8 mouse cellular contexts compared by ENCODE assay signal in the genomic region with DNA sequence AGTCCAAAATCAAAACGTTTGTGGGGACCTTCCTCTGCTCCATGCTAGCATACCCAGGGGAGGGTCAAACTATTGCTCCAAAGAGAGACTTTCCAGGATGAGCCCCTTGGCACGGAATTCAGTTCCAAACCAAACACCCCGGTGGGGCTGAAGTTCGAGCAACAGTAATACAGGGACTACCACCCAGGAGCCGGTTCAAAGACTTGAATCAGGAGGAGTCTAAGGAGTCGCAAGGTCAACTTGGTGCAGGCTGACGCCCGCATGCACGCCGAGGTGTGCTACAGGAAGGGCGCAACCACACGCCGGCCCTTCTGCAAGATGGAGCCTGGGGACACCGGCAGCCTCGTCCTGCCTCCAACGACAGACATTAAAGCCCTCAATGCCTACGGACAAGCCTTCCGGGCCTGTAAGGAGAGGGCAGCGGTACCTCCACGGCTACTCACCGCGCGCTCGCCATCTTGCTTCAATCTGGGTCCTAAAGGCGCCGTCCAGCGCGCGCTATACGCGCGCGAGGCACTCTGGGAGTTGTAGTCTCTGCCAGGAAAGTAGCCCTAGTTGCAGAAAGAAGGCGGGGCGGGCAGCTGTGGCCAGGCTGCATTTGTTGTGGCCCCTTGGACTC. TPM values are rescaled to one million over a fixed set of nuclear protein-coding genes. Genes with fewer than 3 reads are reported as not detected.
DNase-seq lines count a peak whose midpoint lies in the region; ATAC-seq and TF ChIP-seq lines count a peak whose summit lies in the region.

A gene (minus strand): TSS at position 478 of the 619 bp plus-strand sequence.

- in situ Hi-C loops in ES-E14 (cut with MboI; ENCODE audit: low sequenced_read_pairs in 2 of 2, unreplicated experiment in 2 of 2): no loop called here

- WGBS in forebrain, embryonic 15.5 days: under 1% methylated on average over 35 of the region's 35 CpGs
- under 1% methylated on average over 35 of the region's 35 CpGs for WGBS in large intestine, adult 2 months
- WGBS in liver, embryonic 16.5 days (ENCODE audit: insufficient replicate concordance): under 1% methylated on average over 35 of the region's 35 CpGs
- WGBS in neural tube, embryonic 13.5 days: under 1% methylated on average over 35 of the region's 35 CpGs

- H3K4me2 ChIP-seq in forebrain, embryonic 15.5 days (replicated peaks): peak within 1 kb of the TSS; percentile 63
- H3K4me2 ChIP-seq in liver, embryonic 16.5 days (ENCODE audit: low read depth, low read length): peak within 1 kb of the TSS; percentile 85
- peak within 1 kb of the TSS; percentile 62 for H3K4me2 ChIP-seq in neural tube, embryonic 13.5 days

- H3K27ac ChIP-seq in ES-E14 (ENCODE audit: insufficient read depth, low read depth, low read length, poor library complexity, severe bottlenecking): peak within 1 kb of the TSS; percentile 42
- peak within 1 kb of the TSS; percentile 88 for H3K27ac ChIP-seq in forebrain, embryonic 15.5 days (replicated peaks)
- H3K27ac ChIP-seq in liver, embryonic 16.5 days (ENCODE audit: low read length): peak within 1 kb of the TSS; percentile 36; the same call in 1 of the 2 replicates
- peak within 1 kb of the TSS; percentile 90 for H3K27ac ChIP-seq in neural tube, embryonic 13.5 days (replicated peaks)

- H3K4me1 ChIP-seq in ES-E14 (ENCODE audit: control insufficient read depth in 2 of 2, insufficient read depth in 2 of 2, low read length in 2 of 2, poor library complexity in 1 of 2): peaks cover 0 to 5% of the 10 kb centered on the region in 2 experiments; a peak in 2 of 4 replicates
- peaks cover 12% of the 10 kb centered on the region for H3K4me1 ChIP-seq in forebrain, embryonic 15.5 days
- H3K4me1 ChIP-seq in liver, embryonic 16.5 days (ENCODE audit: control insufficient read depth, low read depth, low read length): peaks cover 10% of the 10 kb centered on the region
- peaks cover 13% of the 10 kb centered on the region for H3K4me1 ChIP-seq in neural tube, embryonic 13.5 days (replicated peaks)

- peak within 1 kb of the TSS; percentile 95 to 98 for H3K4me3 ChIP-seq in ES-E14 (ENCODE audit: insufficient read depth in 1 of 2, low read depth in 1 of 2, low read length in 2 of 2, poor library complexity in 1 of 2, severe bottlenecking in 1 of 2)
- peak within 1 kb of the TSS; percentile 87 for H3K4me3 ChIP-seq in forebrain, embryonic 15.5 days
- peak within 1 kb of the TSS; percentile 76 for H3K4me3 ChIP-seq in liver, embryonic 16.5 days (ENCODE audit: low read depth, low read length)
- peak within 1 kb of the TSS; percentile 81 for H3K4me3 ChIP-seq in neural tube, embryonic 13.5 days

- peak; percentile 97 for ATAC-seq in forebrain, embryonic 15.5 days (replicated peaks)
- ATAC-seq in liver, embryonic 16.5 days (ENCODE audit: low read depth): peak; percentile 95
- ATAC-seq in neural tube, embryonic 13.5 days (ENCODE audit: low read depth): peak; percentile 95

- H3K9me3 ChIP-seq in ES-E14 (ENCODE audit: control insufficient read depth, insufficient read depth, low read depth, low read length): no peaks in the 10 kb centered on the region
- no peaks in the 10 kb centered on the region for H3K9me3 ChIP-seq in forebrain, embryonic 15.5 days
- H3K9me3 ChIP-seq in liver, embryonic 16.5 days (replicated peaks; ENCODE audit: control insufficient read depth, low read length): no peaks in the 10 kb centered on the region
- no peaks in the 10 kb centered on the region for H3K9me3 ChIP-seq in neural tube, embryonic 13.5 days

- H3K27me3 ChIP-seq in forebrain, embryonic 15.5 days: no peaks in the 10 kb centered on the region
- H3K27me3 ChIP-seq in liver, embryonic 16.5 days (ENCODE audit: control insufficient read depth, insufficient read depth, low read depth, low read length): no peaks in the 10 kb centered on the region
- no peaks in the 10 kb centered on the region for H3K27me3 ChIP-seq in neural tube, embryonic 13.5 days

- H3K36me3 ChIP-seq in ES-E14 (ENCODE audit: control insufficient read depth, insufficient read depth, low read length, poor library complexity, severe bottlenecking): peaks cover 2% of the 10 kb centered on the region; the same call in 1 of the 2 replicates
- peaks cover 9% of the 10 kb centered on the region; the same call in 1 of the 2 replicates for H3K36me3 ChIP-seq in forebrain, embryonic 15.5 days
- H3K36me3 ChIP-seq in liver, embryonic 16.5 days (ENCODE audit: control insufficient read depth, insufficient read depth): no peaks in the 10 kb centered on the region; the same call in 1 of the 2 replicates
- H3K36me3 ChIP-seq in neural tube, embryonic 13.5 days: peaks cover 14% of the 10 kb centered on the region

- intact Hi-C loops in heart, postnatal 14 days (cut with DNase I): loop anchor here (5.0 kb wide), 1 partner anchor 391 kb away; no protein-coding TSS in a partner anchor

- H3K9ac ChIP-seq in ES-E14 (ENCODE audit: insufficient read depth, low read depth, low read length, poor library complexity, severe bottlenecking): peak within 1 kb of the TSS; percentile 97
- peak within 1 kb of the TSS; percentile 86 for H3K9ac ChIP-seq in forebrain, embryonic 15.5 days (replicated peaks)
- peak within 1 kb of the TSS; percentile 68 for H3K9ac ChIP-seq in liver, embryonic 16.5 days (ENCODE audit: low read depth, low read length)
- peak within 1 kb of the TSS; percentile 82 for H3K9ac ChIP-seq in neural tube, embryonic 13.5 days

- peak; percentile 65 for DNase-seq in ES-E14 (ENCODE audit: low read depth, low spot score)
- peak; percentile 87 for DNase-seq in cerebellum, adult 11-12 months
- DNase-seq in heart, postnatal 14 days: peak; percentile 83 to 88
- DNase-seq in large intestine, adult 2 months (ENCODE audit: low read depth, low spot score): peak; percentile 85
- DNase-seq in telencephalon, adult 2 months (ENCODE audit: low read depth, low spot score): peak; percentile 86

TF ChIP-seq in ES-E14, 5 proteins besides CTCF, POLR2A, EP300 and RAD21:
- TF ChIP-seq ZNF384 (IDR thresholded peaks at IDR 0.05; ENCODE audit: low read depth, low read length): no peak
- no peak for TF ChIP-seq ZC3H11A (IDR thresholded peaks at IDR 0.05; ENCODE audit: borderline replicate concordance, low read depth, low read length)
- peak; percentile 98 for TF ChIP-seq HCFC1 (IDR thresholded peaks at IDR 0.05; ENCODE audit: borderline replicate concordance, insufficient read depth, low read length)
- no peak for TF ChIP-seq MAFK (IDR thresholded peaks at IDR 0.05; ENCODE audit: insufficient read depth, low read depth, low read length)
- TF ChIP-seq CHD2 (IDR thresholded peaks at IDR 0.05; ENCODE audit: low read depth, low read length): no peak

RNA-seq across cellular contexts. Expression of the gene that starts here (rescaled TPM):
- 134 and 163 TPM in 2 replicates for total RNA-seq in ES-E14 (2012; rRNA removed)
- 232 and 246 TPM in 2 replicates for polyA plus RNA-seq in forebrain, embryonic 15.5 days (2015; fragmentation: Nextera tagmentation; extraction: Ambion mirVana)
- total RNA-seq in heart, postnatal 14 days (2021): 100 to 1,000 TPM; 369 to 371 TPM
- 142 and 148 TPM in 2 replicates for polyA plus RNA-seq in large intestine, adult 2 months (2012; rRNA removed)
- 145 and 152 TPM in 2 replicates for polyA plus RNA-seq in liver, embryonic 16.5 days (2015; fragmentation: Nextera tagmentation; extraction: Ambion mirVana)
- polyA plus RNA-seq in neural tube, embryonic 13.5 days (2015; fragmentation: Nextera tagmentation; extraction: Ambion mirVana): 275 and 291 TPM in 2 replicates

Comparison
In these comparisons a context has a peak if more than half of its experiments do, and no peak if none do; other contexts are left out.
1. Peak in every context shown above with its lines: DNase-seq, ATAC-seq, H3K4me3 ChIP-seq and H3K27ac ChIP-seq.
2. H3K27ac ChIP-seq: peak in every context shown above with its lines; median percentile 90 in neural tube, embryonic 13.5 days; 88 in forebrain, embryonic 15.5 days; 42 in ES-E14; 36 in liver, embryonic 16.5 days.